Mouse (Mus musculus) liver, embryonic 14.5 days (tissue): Measurements from ENCODE around the gene Thra.

Experiments used
- CTCF ChIP-seq: IDR thresholded peaks from 2 replicates; pipeline ENCODE4 v1.5.1; 2016; ENCODE audit warnings: antibody characterized with exemption, low read depth, control low read depth
- EP300 ChIP-seq: IDR thresholded peaks from 2 replicates; pipeline ENCODE4 v1.6.1; 2016; ENCODE audit warnings: antibody characterized with exemption, low read depth

DNA sequence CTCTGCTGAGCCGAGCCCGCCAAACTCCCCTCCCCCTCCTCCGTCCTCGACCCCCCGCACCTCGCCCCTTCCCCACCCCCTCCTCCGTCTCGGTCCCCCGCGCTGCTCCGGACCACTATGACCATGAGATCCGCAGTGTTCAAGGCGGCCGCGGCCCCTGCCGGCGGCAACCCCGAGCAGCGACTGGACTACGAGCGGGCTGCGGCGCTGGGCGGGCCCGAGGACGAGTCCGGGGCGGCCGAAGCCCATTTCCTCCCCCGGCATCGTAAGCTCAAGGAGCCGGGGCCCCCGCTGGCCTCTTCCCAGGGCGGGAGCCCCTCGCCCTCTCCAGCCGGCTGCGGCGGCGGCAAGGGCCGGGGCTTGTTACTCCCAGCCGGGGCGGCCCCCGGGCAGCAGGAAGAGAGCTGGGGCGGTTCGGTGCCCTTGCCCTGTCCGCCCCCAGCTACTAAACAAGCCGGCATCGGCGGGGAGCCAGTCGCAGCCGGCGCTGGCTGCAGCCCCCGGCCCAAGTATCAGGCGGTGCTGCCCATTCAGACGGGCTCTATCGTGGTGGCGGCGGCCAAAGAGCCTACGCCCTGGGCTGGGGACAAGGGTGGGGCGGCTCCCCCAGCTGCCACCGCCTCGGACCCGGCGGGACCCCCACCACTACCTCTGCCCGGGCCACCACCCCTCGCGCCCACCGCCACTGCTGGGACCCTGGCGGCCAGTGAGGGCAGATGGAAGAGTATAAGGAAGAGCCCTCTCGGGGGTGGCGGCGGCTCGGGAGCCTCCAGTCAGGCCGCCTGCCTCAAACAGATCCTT is 55.5 kb downstream of the Thra start:
- TF ChIP-seq CTCF, result peak; percentile 40; the same call in 1 of the 2 replicates
- TF ChIP-seq EP300, result no peak
